ENCODE assay signal across 13 mouse cellular contexts in the genomic region with DNA sequence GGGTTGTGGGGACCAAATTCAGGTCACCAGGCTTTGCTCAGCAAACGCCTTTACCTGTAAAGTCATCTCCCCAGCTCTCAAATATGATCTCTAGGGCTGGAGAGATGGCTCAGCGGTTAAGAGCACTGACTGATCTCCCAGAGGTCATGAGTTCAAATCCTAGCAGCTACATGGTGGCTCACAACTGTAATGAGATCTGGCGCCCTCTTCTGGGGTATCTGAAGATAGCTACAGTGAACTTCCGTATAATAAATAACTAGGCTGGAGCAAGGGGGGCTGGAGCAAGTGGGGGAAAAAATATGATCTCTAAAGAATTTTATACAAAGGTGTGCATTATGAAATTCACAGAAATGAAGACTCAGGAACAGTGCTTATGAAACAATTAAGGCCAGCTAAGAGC. TPM values are rescaled to one million over a fixed set of nuclear protein-coding genes. Genes with fewer than 3 reads are reported as not detected.
A peak's percentile ranks its signal among the peaks of the same experiment; 100 is the strongest.
DNase-seq lines count a peak whose midpoint lies in the region; ATAC-seq and TF ChIP-seq lines count a peak whose summit lies in the region.
"Had no signal": no experiment of that assay in that cellular context is flagged by ENCODE, and none has a peak within 500 bp of the region (broad histone marks: within the 10 kb centered on the region; RNA-seq: fewer than 3 reads in every experiment).

No protein-coding gene starts in this region.

- no peak overlapping the region for H3K27ac ChIP-seq in hindbrain, postnatal 0 days
- H3K27ac ChIP-seq in hindbrain, embryonic 12.5 days = no peak overlapping the region
- no peak overlapping the region for H3K27ac ChIP-seq in midbrain, postnatal 0 days (ENCODE audit: low read depth, low read length)
- H3K27ac ChIP-seq in midbrain, embryonic 15.5 days = no peak overlapping the region
- H3K27ac ChIP-seq in bone marrow macrophage, adult 2 months (ENCODE audit: insufficient read depth, low read depth, low read length) = no peak overlapping the region
- H3K27ac ChIP-seq: hindbrain, embryonic 13.5 days; lung, embryonic 15.5 days; neural tube, embryonic 12.5 days had no signal

- no peak overlapping the region for H3K4me3 ChIP-seq in hindbrain, postnatal 0 days (ENCODE audit: low read length)
- H3K4me3 ChIP-seq in hindbrain, embryonic 12.5 days = no peak overlapping the region
- H3K4me3 ChIP-seq in midbrain, postnatal 0 days (ENCODE audit: low read depth, low read length) = no peak overlapping the region
- no peak overlapping the region for H3K4me3 ChIP-seq in midbrain, embryonic 15.5 days
- H3K4me3 ChIP-seq in bone marrow macrophage, adult 2 months (ENCODE audit: insufficient read depth, low read length) = no peak overlapping the region
- H3K4me3 ChIP-seq: erythroblast, embryonic 14.5 days; hindbrain, embryonic 13.5 days; lung, embryonic 15.5 days; neural tube, embryonic 12.5 days had no signal

- H3K27me3 ChIP-seq in hindbrain, postnatal 0 days (ENCODE audit: insufficient read depth, low read length) = no peaks in the 10 kb centered on the region
- no peaks in the 10 kb centered on the region for H3K27me3 ChIP-seq in hindbrain, embryonic 12.5 days
- H3K27me3 ChIP-seq in midbrain, postnatal 0 days (ENCODE audit: insufficient read depth, low read length) = no peaks in the 10 kb centered on the region
- H3K27me3 ChIP-seq in midbrain, embryonic 15.5 days (replicated peaks) = no peaks in the 10 kb centered on the region
- H3K27me3 ChIP-seq: lung, embryonic 15.5 days; neural tube, embryonic 12.5 days had no signal

- DNase-seq in hindbrain, postnatal 0 days (ENCODE audit: low spot score) = peak; percentile 59
- DNase-seq in midbrain, postnatal 0 days (ENCODE audit: low spot score) = peak; percentile 52
- DNase-seq in thymus, postnatal 4 days = peak; percentile 54
- DNase-seq in ovary, postnatal 10 days (ENCODE audit: low spot score) = no peak
- DNase-seq: cerebellum, adult 11-12 months; gastrocnemius, postnatal 25 days had no signal

- no peaks in the 10 kb centered on the region; the same call in 1 of the 2 replicates for H3K36me3 ChIP-seq in hindbrain, postnatal 0 days (ENCODE audit: insufficient read depth, low read length)
- peaks cover 19% of the 10 kb centered on the region for H3K36me3 ChIP-seq in hindbrain, embryonic 12.5 days
- H3K36me3 ChIP-seq in midbrain, postnatal 0 days (ENCODE audit: insufficient read depth, low read length) = peaks cover 7% of the 10 kb centered on the region
- H3K36me3 ChIP-seq in midbrain, embryonic 15.5 days (replicated peaks) = 0 out of 2 replicates have a peak, but pooled peaks cover 4% of the 10 kb centered on the region
- H3K36me3 ChIP-seq: lung, embryonic 15.5 days had no signal

- no peak overlapping the region for H3K4me2 ChIP-seq in hindbrain, postnatal 0 days (ENCODE audit: low read depth, low read length)
- H3K4me2 ChIP-seq in hindbrain, embryonic 12.5 days (replicated peaks) = no peak overlapping the region
- no peak overlapping the region for H3K4me2 ChIP-seq in midbrain, postnatal 0 days (ENCODE audit: low read depth, low read length, poor library complexity, severe bottlenecking)
- H3K4me2 ChIP-seq in midbrain, embryonic 15.5 days = no peak overlapping the region
- H3K4me2 ChIP-seq: hindbrain, embryonic 13.5 days; lung, embryonic 15.5 days; neural tube, embryonic 12.5 days had no signal

- TF ChIP-seq CTCF in hindbrain, postnatal 0 days (IDR thresholded peaks at IDR 0.05; ENCODE audit: low read depth) = peak; percentile 68
- peak; percentile 73 for TF ChIP-seq CTCF in midbrain, postnatal 0 days (IDR thresholded peaks at IDR 0.05)
- TF ChIP-seq CTCF in bone marrow macrophage, adult 2 months (IDR thresholded peaks at IDR 0.05; ENCODE audit: low read depth, low read length) = peak; percentile 33; the same call in 1 of the 2 replicates

- ATAC-seq in hindbrain, postnatal 0 days = no peak
- ATAC-seq in hindbrain, embryonic 12.5 days (ENCODE audit: low FRiP score) = no peak
- ATAC-seq in midbrain, postnatal 0 days (ENCODE audit: low FRiP score) = no peak
- ATAC-seq in midbrain, embryonic 15.5 days (replicated peaks) = no peak

- no peaks in the 10 kb centered on the region for H3K4me1 ChIP-seq in hindbrain, postnatal 0 days (ENCODE audit: insufficient read depth, low read length)
- H3K4me1 ChIP-seq in hindbrain, embryonic 12.5 days = no peaks in the 10 kb centered on the region
- H3K4me1 ChIP-seq in midbrain, postnatal 0 days (ENCODE audit: insufficient read depth, low read length) = no peaks in the 10 kb centered on the region
- no peaks in the 10 kb centered on the region for H3K4me1 ChIP-seq in midbrain, embryonic 15.5 days
- H3K4me1 ChIP-seq in bone marrow macrophage, adult 2 months (ENCODE audit: control insufficient read depth, insufficient read depth, low read length) = no peaks in the 10 kb centered on the region
- H3K4me1 ChIP-seq: neural tube, embryonic 12.5 days had no signal

- H3K9me3 ChIP-seq in hindbrain, postnatal 0 days (ENCODE audit: low read length) = no peaks in the 10 kb centered on the region
- H3K9me3 ChIP-seq in hindbrain, embryonic 12.5 days (replicated peaks) = no peaks in the 10 kb centered on the region
- no peaks in the 10 kb centered on the region for H3K9me3 ChIP-seq in midbrain, postnatal 0 days (ENCODE audit: low read length)
- no peaks in the 10 kb centered on the region for H3K9me3 ChIP-seq in midbrain, embryonic 15.5 days
- H3K9me3 ChIP-seq: hindbrain, embryonic 13.5 days; lung, embryonic 15.5 days; neural tube, embryonic 12.5 days had no signal

- no peak for TF ChIP-seq POLR2A in bone marrow macrophage, adult 2 months (IDR thresholded peaks at IDR 0.05; ENCODE audit: borderline replicate concordance, low read depth, low read length)

- H3K9ac ChIP-seq in hindbrain, postnatal 0 days (replicated peaks; ENCODE audit: low read length) = no peak overlapping the region
- no peak overlapping the region for H3K9ac ChIP-seq in hindbrain, embryonic 12.5 days
- no peak overlapping the region for H3K9ac ChIP-seq in midbrain, postnatal 0 days (replicated peaks; ENCODE audit: low read length, poor library complexity, severe bottlenecking)
- no peak overlapping the region for H3K9ac ChIP-seq in midbrain, embryonic 15.5 days
- H3K9ac ChIP-seq: hindbrain, embryonic 13.5 days; lung, embryonic 15.5 days; neural tube, embryonic 12.5 days had no signal

- WGBS in hindbrain, postnatal 0 days = 61% methylated on average over 4 of the region's 4 CpGs
- WGBS in hindbrain, embryonic 12.5 days = 48% methylated on average over 4 of the region's 4 CpGs
- 51% methylated on average over 4 of the region's 4 CpGs for WGBS in midbrain, postnatal 0 days
- WGBS in midbrain, embryonic 15.5 days = 58% methylated on average over 4 of the region's 4 CpGs

RNA-seq across cellular contexts. Expression of a gene that starts 8.6 kb away (rescaled TPM):
- 58.9 and 94.0 TPM in 2 replicates for total RNA-seq in hindbrain, postnatal 0 days (2014; rRNA removed)
- 32.4 and 37.6 TPM in 2 replicates for polyA plus RNA-seq in hindbrain, postnatal 0 days (2015; fragmentation: Nextera tagmentation; extraction: Ambion mirVana)
- polyA plus RNA-seq in hindbrain, embryonic 12.5 days (2016; fragmentation: Nextera tagmentation; extraction: Ambion mirVana) = 35.3 and 37.8 TPM in 2 replicates
- total RNA-seq in midbrain, postnatal 0 days (2014; rRNA removed) = 16.4 and 26.3 TPM in 2 replicates
- 8.8 and 10.2 TPM in 2 replicates for polyA plus RNA-seq in midbrain, postnatal 0 days (2015; fragmentation: Nextera tagmentation; extraction: Ambion mirVana)
- 15.5 and 20.5 TPM in 2 replicates for polyA plus RNA-seq in midbrain, embryonic 15.5 days (2015; fragmentation: Nextera tagmentation; extraction: Ambion mirVana)
- polyA plus RNA-seq in bone marrow macrophage, adult 2 months (2012; ENCODE audit: insufficient read depth, insufficient read length, missing spikeins) = not detected in 2 replicates
- total RNA-seq: gastrocnemius, postnatal 25 days had no signal
- polyA plus RNA-seq: erythroblast, embryonic 14.5 days had no signal

RNA-seq across cellular contexts. Expression of a gene that starts 21.2 kb away (rescaled TPM):
- total RNA-seq in hindbrain, postnatal 0 days (2014; rRNA removed) = 59.9 and 63.8 TPM in 2 replicates
- polyA plus RNA-seq in hindbrain, postnatal 0 days (2015; fragmentation: Nextera tagmentation; extraction: Ambion mirVana) = 30.6 and 31.3 TPM in 2 replicates
- 42.1 and 45.5 TPM in 2 replicates for polyA plus RNA-seq in hindbrain, embryonic 12.5 days (2016; fragmentation: Nextera tagmentation; extraction: Ambion mirVana)
- 55.8 and 59.0 TPM in 2 replicates for total RNA-seq in midbrain, postnatal 0 days (2014; rRNA removed)
- polyA plus RNA-seq in midbrain, postnatal 0 days (2015; fragmentation: Nextera tagmentation; extraction: Ambion mirVana) = 28.3 and 31.3 TPM in 2 replicates
- polyA plus RNA-seq in midbrain, embryonic 15.5 days (2015; fragmentation: Nextera tagmentation; extraction: Ambion mirVana) = 39.8 and 40.7 TPM in 2 replicates
- 40.6 and 49.9 TPM in 2 replicates for polyA plus RNA-seq in bone marrow macrophage, adult 2 months (2012; ENCODE audit: insufficient read depth, insufficient read length, missing spikeins)

RNA-seq across cellular contexts. Expression of a gene that starts 22.1 kb away (rescaled TPM):
- 63.3 and 67.9 TPM in 2 replicates for total RNA-seq in hindbrain, postnatal 0 days (2014; rRNA removed)
- polyA plus RNA-seq in hindbrain, postnatal 0 days (2015; fragmentation: Nextera tagmentation; extraction: Ambion mirVana) = 35.0 and 35.6 TPM in 2 replicates
- polyA plus RNA-seq in hindbrain, embryonic 12.5 days (2016; fragmentation: Nextera tagmentation; extraction: Ambion mirVana) = 32.3 and 33.5 TPM in 2 replicates
- total RNA-seq in midbrain, postnatal 0 days (2014; rRNA removed) = 56.0 and 62.5 TPM in 2 replicates
- 35.9 and 40.4 TPM in 2 replicates for polyA plus RNA-seq in midbrain, postnatal 0 days (2015; fragmentation: Nextera tagmentation; extraction: Ambion mirVana)
- polyA plus RNA-seq in midbrain, embryonic 15.5 days (2015; fragmentation: Nextera tagmentation; extraction: Ambion mirVana) = 33.9 and 35.3 TPM in 2 replicates
- 17.7 and 24.3 TPM in 2 replicates for polyA plus RNA-seq in bone marrow macrophage, adult 2 months (2012; ENCODE audit: insufficient read depth, insufficient read length, missing spikeins)

RNA-seq across cellular contexts. Expression of a gene that starts 56.2 kb away (rescaled TPM):
- 29.5 and 36.8 TPM in 2 replicates for total RNA-seq in hindbrain, postnatal 0 days (2014; rRNA removed)
- polyA plus RNA-seq in hindbrain, postnatal 0 days (2015; fragmentation: Nextera tagmentation; extraction: Ambion mirVana) = 50.6 and 51.5 TPM in 2 replicates
- polyA plus RNA-seq in hindbrain, embryonic 12.5 days (2016; fragmentation: Nextera tagmentation; extraction: Ambion mirVana) = 49.9 and 50.4 TPM in 2 replicates
- 29.5 and 30.1 TPM in 2 replicates for total RNA-seq in midbrain, postnatal 0 days (2014; rRNA removed)
- polyA plus RNA-seq in midbrain, postnatal 0 days (2015; fragmentation: Nextera tagmentation; extraction: Ambion mirVana) = 46.3 and 48.7 TPM in 2 replicates
- polyA plus RNA-seq in midbrain, embryonic 15.5 days (2015; fragmentation: Nextera tagmentation; extraction: Ambion mirVana) = 42.9 and 43.1 TPM in 2 replicates
- 24.3 and 24.7 TPM in 2 replicates for polyA plus RNA-seq in bone marrow macrophage, adult 2 months (2012; ENCODE audit: insufficient read depth, insufficient read length, missing spikeins)

RNA-seq across cellular contexts. Expression of a gene that starts 56.4 kb away (rescaled TPM):
- total RNA-seq in hindbrain, postnatal 0 days (2014; rRNA removed) = 17.7 and 32.4 TPM in 2 replicates
- 19.7 and 22.5 TPM in 2 replicates for polyA plus RNA-seq in hindbrain, postnatal 0 days (2015; fragmentation: Nextera tagmentation; extraction: Ambion mirVana)
- polyA plus RNA-seq in hindbrain, embryonic 12.5 days (2016; fragmentation: Nextera tagmentation; extraction: Ambion mirVana) = 23.8 and 25.9 TPM in 2 replicates
- total RNA-seq in midbrain, postnatal 0 days (2014; rRNA removed) = 19.5 and 26.8 TPM in 2 replicates
- 27.8 and 27.9 TPM in 2 replicates for polyA plus RNA-seq in midbrain, postnatal 0 days (2015; fragmentation: Nextera tagmentation; extraction: Ambion mirVana)
- polyA plus RNA-seq in midbrain, embryonic 15.5 days (2015; fragmentation: Nextera tagmentation; extraction: Ambion mirVana) = 30.3 and 30.7 TPM in 2 replicates
- polyA plus RNA-seq in bone marrow macrophage, adult 2 months (2012; ENCODE audit: insufficient read depth, insufficient read length, missing spikeins) = 8.2 and 11.4 TPM in 2 replicates
